24 mouse cellular contexts compared by ENCODE assay signal in the genomic region with DNA sequence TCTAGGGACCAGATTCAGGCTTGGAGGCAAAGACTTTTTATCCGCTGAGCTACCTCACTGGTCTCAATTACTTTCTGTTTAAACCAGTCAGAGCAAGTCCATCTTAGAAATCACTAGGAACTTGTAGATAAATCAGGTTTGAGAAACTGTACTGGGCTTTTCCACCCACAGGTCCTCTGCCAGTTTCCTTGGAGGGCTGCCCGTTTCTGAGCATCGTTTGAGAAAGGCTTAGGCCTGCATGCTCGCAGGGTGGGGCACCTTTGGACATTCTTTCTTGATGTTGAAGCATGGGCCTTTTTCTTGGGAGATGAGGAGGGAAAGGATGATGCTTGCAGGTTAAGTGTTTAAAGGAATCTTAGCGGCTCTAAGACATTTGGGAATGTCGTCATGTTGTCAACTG.
DNase-seq lines count a peak whose midpoint lies in the region; ATAC-seq and TF ChIP-seq lines count a peak whose summit lies in the region.
"Had no signal": no experiment of that assay in that cellular context is flagged by ENCODE, and none has a peak within 500 bp of the region (broad histone marks: within the 10 kb centered on the region; RNA-seq: fewer than 3 reads in every experiment).

No protein-coding gene starts in this region.

- H3K9ac ChIP-seq in heart, embryonic 12.5 days: no peak overlapping the region
- H3K9ac ChIP-seq in heart, postnatal 0 days (replicated peaks; ENCODE audit: low read depth, low read length): no peak overlapping the region
- H3K9ac ChIP-seq: embryonic facial prominence, embryonic 12.5 days; hindbrain, embryonic 15.5 days; kidney, embryonic 15.5 days; limb, embryonic 15.5 days; liver, embryonic 13.5 days; stomach, embryonic 15.5 days had no signal

- ATAC-seq in heart, embryonic 12.5 days (ENCODE audit: insufficient number of reproducible peaks, low FRiP score): no peak
- no peak for ATAC-seq in heart, postnatal 0 days (ENCODE audit: insufficient read depth, low read depth)
- ATAC-seq: forebrain, embryonic 14.5 days; midbrain, embryonic 16.5 days had no signal

- H3K27ac ChIP-seq in heart, embryonic 12.5 days (ENCODE audit: poor library complexity, severe bottlenecking): peak overlapping the region; percentile 74
- H3K27ac ChIP-seq in heart, postnatal 0 days (ENCODE audit: low read depth): peak overlapping the region; percentile 80
- H3K27ac ChIP-seq: embryonic facial prominence, embryonic 12.5 days; hindbrain, embryonic 10.5 days; hindbrain, embryonic 15.5 days; kidney, embryonic 15.5 days; limb, embryonic 10.5 days; limb, embryonic 15.5 days; liver, embryonic 13.5 days; stomach, embryonic 15.5 days had no signal

- no peaks in the 10 kb centered on the region for H3K27me3 ChIP-seq in heart, embryonic 12.5 days (replicated peaks)
- no peaks in the 10 kb centered on the region for H3K27me3 ChIP-seq in heart, postnatal 0 days (ENCODE audit: control insufficient read depth, insufficient read depth, low read length)
- H3K27me3 ChIP-seq: embryonic facial prominence, embryonic 12.5 days; hindbrain, embryonic 15.5 days; kidney, embryonic 15.5 days; limb, embryonic 15.5 days; liver, embryonic 13.5 days; stomach, embryonic 15.5 days had no signal

- H3K4me2 ChIP-seq in heart, embryonic 12.5 days: no peak overlapping the region
- no peak overlapping the region for H3K4me2 ChIP-seq in heart, postnatal 0 days (ENCODE audit: low read depth, low read length)
- H3K4me2 ChIP-seq: embryonic facial prominence, embryonic 12.5 days; hindbrain, embryonic 15.5 days; kidney, embryonic 15.5 days; limb, embryonic 15.5 days; liver, embryonic 13.5 days; midbrain, embryonic 11.5 days; stomach, embryonic 15.5 days had no signal

- H3K36me3 ChIP-seq in heart, embryonic 12.5 days: no peaks in the 10 kb centered on the region
- H3K36me3 ChIP-seq in heart, postnatal 0 days (replicated peaks; ENCODE audit: control insufficient read depth, insufficient read depth, low read length): no peaks in the 10 kb centered on the region
- H3K36me3 ChIP-seq: embryonic facial prominence, embryonic 12.5 days; hindbrain, embryonic 10.5 days; hindbrain, embryonic 15.5 days; kidney, embryonic 15.5 days; limb, embryonic 10.5 days; limb, embryonic 15.5 days; liver, embryonic 13.5 days; stomach, embryonic 15.5 days had no signal

- TF ChIP-seq EP300 in heart, postnatal 0 days (IDR thresholded peaks at IDR 0.05; ENCODE audit: low read depth): no peak

- H3K4me3 ChIP-seq in heart, embryonic 12.5 days: no peak overlapping the region
- no peak overlapping the region for H3K4me3 ChIP-seq in heart, postnatal 0 days (ENCODE audit: low read depth, low read length)
- H3K4me3 ChIP-seq: embryonic facial prominence, embryonic 12.5 days; hindbrain, embryonic 10.5 days; hindbrain, embryonic 15.5 days; kidney, embryonic 15.5 days; limb, embryonic 10.5 days; limb, embryonic 15.5 days; liver, embryonic 13.5 days; stomach, embryonic 15.5 days had no signal

- 86% methylated on average over 6 of the region's 6 CpGs for WGBS in heart, embryonic 12.5 days
- 82% methylated on average over 6 of the region's 6 CpGs for WGBS in heart, postnatal 0 days

- no peak for TF ChIP-seq CTCF in heart, postnatal 0 days (IDR thresholded peaks at IDR 0.05; ENCODE audit: low read depth)

- intact Hi-C loops in heart, postnatal 14 days (cut with DNase I): no loop called here

- DNase-seq in cerebellum, postnatal 25 days: peak; percentile 38 to 63
- no peak for DNase-seq in cerebellum, adult 11 months
- DNase-seq in heart, postnatal 14 days: no peak
- no peak for DNase-seq in heart, postnatal 0 days (ENCODE audit: low spot score)
- DNase-seq in heart, adult 8-10 months (ENCODE audit: low spot score): no peak
- DNase-seq in NIH3T3 (ENCODE audit: low read depth): peak; percentile 52
- DNase-seq: adrenal gland, postnatal 14 days; embryo, embryonic 11 days; kidney, adult 18-20 months; kidney, postnatal 25 days; liver, embryonic 13.5 days; lung, postnatal 14 days; right cerebral cortex, postnatal 25 days had no signal

- H3K4me1 ChIP-seq in heart, embryonic 12.5 days (replicated peaks): peaks cover 48% of the 10 kb centered on the region
- peaks cover 39% of the 10 kb centered on the region for H3K4me1 ChIP-seq in heart, postnatal 0 days (ENCODE audit: control insufficient read depth, insufficient read depth)
- H3K4me1 ChIP-seq: embryonic facial prominence, embryonic 12.5 days; hindbrain, embryonic 15.5 days; liver, embryonic 13.5 days; stomach, embryonic 15.5 days had no signal

- no peaks in the 10 kb centered on the region for H3K9me3 ChIP-seq in heart, embryonic 12.5 days (replicated peaks)
- no peaks in the 10 kb centered on the region; the same call in 1 of the 2 replicates for H3K9me3 ChIP-seq in heart, postnatal 0 days (replicated peaks; ENCODE audit: control insufficient read depth, low read length)
- H3K9me3 ChIP-seq: embryonic facial prominence, embryonic 12.5 days; hindbrain, embryonic 10.5 days; hindbrain, embryonic 15.5 days; kidney, embryonic 15.5 days; limb, embryonic 10.5 days; limb, embryonic 15.5 days; liver, embryonic 13.5 days; stomach, embryonic 15.5 days had no signal

Comparison
In these comparisons a context has a peak if more than half of its experiments do, and no peak if none do; other contexts are left out.
1. DNase-seq: peak in cerebellum, postnatal 25 days (2 of 2) and NIH3T3 (single experiment); none in cerebellum, adult 11 months (single experiment), heart, postnatal 14 days (0 of 2), heart, postnatal 0 days (single experiment) and heart, adult 8-10 months (single experiment).